Mouse (Mus musculus): ENCODE data around the gene Irx2.

The Irx2 gene

GRCm38 (mm10) chr13:72636331-72636851 lies 7.8 kb downstream of the Irx2 start:
- no peak for DNase-seq (ENCODE audit: low read depth, low spot score)

GRCm38 (mm10) chr13:72637536-72637935 lies 8.9 kb downstream of the Irx2 start:
- no peak for DNase-seq (ENCODE audit: low read depth, low spot score)

DNA sequence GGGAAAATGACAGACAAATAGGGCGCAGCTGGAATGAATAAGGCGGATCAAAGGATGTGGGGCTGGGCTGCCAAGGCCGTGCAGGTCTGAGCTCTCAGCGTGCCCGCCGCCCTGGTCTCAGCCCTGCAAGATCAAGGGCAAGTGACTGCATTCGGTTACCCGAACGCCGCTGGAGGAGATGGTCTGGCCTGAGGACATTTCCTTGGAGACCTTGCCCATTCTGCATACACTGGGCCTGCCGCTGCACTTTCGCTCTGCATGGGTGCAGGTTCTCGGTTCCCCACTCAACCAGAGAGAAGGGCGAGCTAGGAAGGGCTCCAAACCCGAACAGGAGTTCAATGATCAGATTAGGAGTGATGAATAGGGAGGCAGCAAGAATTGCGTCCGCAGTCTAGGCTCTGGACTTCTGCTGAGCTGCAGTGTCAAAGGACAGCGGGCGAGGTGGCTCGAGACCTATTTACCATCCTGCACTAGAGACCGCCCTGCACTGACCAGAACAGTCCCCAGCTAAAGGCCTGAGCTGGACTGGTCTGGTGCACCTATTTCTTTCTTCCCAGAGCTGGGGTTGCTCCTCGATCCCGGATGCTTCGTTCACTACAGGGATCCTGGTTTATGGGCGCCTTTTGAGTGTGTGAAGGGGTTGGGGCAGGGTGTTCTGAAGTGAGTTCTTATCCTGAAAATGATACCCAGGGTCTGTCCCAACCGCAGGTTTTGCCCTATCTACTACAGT lies 9.9 kb downstream of the Irx2 start:
- no peak for DNase-seq (ENCODE audit: low read depth, low spot score)

- DNase-seq (ENCODE audit: low read depth, low spot score) = no peak
These were observed 11.0 kb downstream of the Irx2 start for GRCm38 (mm10) chr13:72639441-72640130.

- no peak for DNase-seq (ENCODE audit: low read depth, low spot score)
These were observed 11.5 kb downstream of the Irx2 start for GRCm38 (mm10) chr13:72640131-72640521.

- no peak for DNase-seq (ENCODE audit: low read depth, low spot score)
These were observed 27.8 kb downstream of the Irx2 start for GRCm38 (mm10) chr13:72656447-72656846.

DNA sequence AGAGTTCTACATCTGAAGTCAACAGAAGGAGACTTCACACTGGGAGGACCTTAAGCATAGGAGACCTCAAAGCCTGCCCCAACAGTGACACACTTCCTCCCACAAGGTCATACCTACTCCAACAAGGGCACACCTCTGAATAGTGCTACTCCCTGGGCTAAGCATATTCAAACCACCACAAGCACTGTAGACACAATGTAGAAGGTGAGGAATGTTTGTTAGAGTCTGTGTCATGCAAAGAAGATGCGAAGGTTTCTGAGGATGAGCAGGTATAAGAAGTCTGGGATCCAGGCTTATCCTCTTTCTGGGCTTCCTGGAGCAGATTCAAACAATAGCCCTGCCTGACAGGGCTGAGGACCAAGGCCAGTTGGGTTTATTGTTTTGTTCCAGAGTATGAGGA lies 47.2 kb downstream of the Irx2 start:
- no peak for DNase-seq (ENCODE audit: low read depth, low spot score)
